ENCODE assay signal across 29 mouse cellular contexts in genomic region chr9:29222915-29223545, GRCm38 (mm10).
DNase-seq lines count a peak whose midpoint lies in the region; TF ChIP-seq lines count a peak whose summit lies in the region.
"Had no signal": no experiment of that assay in that cellular context is flagged by ENCODE, and none has a peak within 500 bp of the region (broad histone marks: within the 10 kb centered on the region; RNA-seq: fewer than 3 reads in every experiment).

No protein-coding gene starts in this region.

- no peaks in the 10 kb centered on the region for H3K9me3 ChIP-seq in ES-E14 (ENCODE audit: control insufficient read depth, insufficient read depth, low read depth, low read length)
- H3K9me3 ChIP-seq: hindbrain, embryonic 15.5 days; intestine, embryonic 15.5 days; liver, embryonic 12.5 days; neural tube, embryonic 12.5 days had no signal

- DNase-seq in left cerebral cortex, postnatal 4 days = peak; percentile 21
- DNase-seq in left cerebral cortex, adult 11 months (ENCODE audit: low spot score) = no peak
- DNase-seq in ES-E14 (ENCODE audit: low read depth, low spot score) = peak; percentile 20
- DNase-seq in R1 (ENCODE audit: low read depth, low spot score) = peak; percentile 63
- peak; percentile 3 for DNase-seq in gonadal fat pad, adult 2 months (ENCODE audit: low read depth)
- DNase-seq in urinary bladder, adult 18-20 months (ENCODE audit: low spot score in 2 of 2) = no peak
- no peak for DNase-seq in lung, postnatal 4 days
- DNase-seq: adrenal gland, adult 2 months; adrenal gland, postnatal 36 days; B cell, adult 2 months; gastrocnemius, postnatal 36 days; heart, adult 2 months; heart, postnatal 4 days; kidney, adult 2 months; kidney, postnatal 36 days; liver, postnatal 0 days; lung, postnatal 36 days; right cerebral cortex, postnatal 14 days; thymus, adult 18-20 months; thymus, postnatal 36 days had no signal

- in situ Hi-C loops in ES-E14 (cut with MboI; ENCODE audit: low sequenced_read_pairs in 2 of 2, unreplicated experiment in 2 of 2) = no loop called here

- peaks cover 0 to 9% of the 10 kb centered on the region in 2 experiments; a peak in 2 of 4 replicates for H3K4me1 ChIP-seq in ES-E14 (ENCODE audit: control insufficient read depth in 2 of 2, insufficient read depth in 2 of 2, low read length in 2 of 2, poor library complexity in 1 of 2)
- H3K4me1 ChIP-seq: intestine, embryonic 15.5 days; liver, embryonic 12.5 days; megakaryocyte, embryonic 14.5 days had no signal

- H3K4me3 ChIP-seq in ES-E14 (ENCODE audit: insufficient read depth in 1 of 2, low read depth in 1 of 2, low read length in 2 of 2, poor library complexity in 1 of 2, severe bottlenecking in 1 of 2) = no peak overlapping the region
- H3K4me3 ChIP-seq: erythroblast, embryonic 14.5 days; heart, adult 2 months; heart, embryonic 12.5 days; hindbrain, embryonic 15.5 days; intestine, embryonic 15.5 days; layer of hippocampus, adult 2 months; liver, embryonic 12.5 days; megakaryocyte, embryonic 14.5 days; neural tube, embryonic 12.5 days had no signal

- no peak overlapping the region for H3K9ac ChIP-seq in ES-E14 (ENCODE audit: insufficient read depth, low read depth, low read length, poor library complexity, severe bottlenecking)
- H3K9ac ChIP-seq: heart, embryonic 12.5 days; hindbrain, embryonic 15.5 days; intestine, embryonic 15.5 days; liver, embryonic 12.5 days; liver, postnatal 0 days; neural tube, embryonic 12.5 days had no signal

- intact Hi-C loops in left cerebral cortex, postnatal 4 days (cut with DNase I) = no loop called here

- H3K27ac ChIP-seq in ES-E14 (ENCODE audit: insufficient read depth, low read depth, low read length, poor library complexity, severe bottlenecking) = no peak overlapping the region
- H3K27ac ChIP-seq: heart, adult 2 months; hindbrain, embryonic 15.5 days; intestine, embryonic 15.5 days; layer of hippocampus, adult 2 months; liver, embryonic 12.5 days; neural tube, embryonic 12.5 days had no signal

- no peaks in the 10 kb centered on the region for H3K36me3 ChIP-seq in ES-E14 (ENCODE audit: control insufficient read depth, insufficient read depth, low read length, poor library complexity, severe bottlenecking)
- H3K36me3 ChIP-seq: G1E; heart, embryonic 12.5 days; hindbrain, embryonic 15.5 days; intestine, embryonic 15.5 days; liver, embryonic 12.5 days; neural tube, embryonic 12.5 days had no signal

TF ChIP-seq in ES-E14, 5 proteins besides CTCF, POLR2A, EP300 and RAD21:
- TF ChIP-seq HCFC1 (IDR thresholded peaks at IDR 0.05; ENCODE audit: borderline replicate concordance, insufficient read depth, low read length) (no peak), ZNF384 (IDR thresholded peaks at IDR 0.05; ENCODE audit: low read depth, low read length) (no peak), ZC3H11A (IDR thresholded peaks at IDR 0.05; ENCODE audit: borderline replicate concordance, low read depth, low read length) (no peak), MAFK (IDR thresholded peaks at IDR 0.05; ENCODE audit: insufficient read depth, low read depth, low read length) (no peak), CHD2 (IDR thresholded peaks at IDR 0.05; ENCODE audit: low read depth, low read length) (no peak)
TF ChIP-seq in ES-E14: peak in this region for 0.

Comparison
In these comparisons a context has a peak if more than half of its experiments do, and no peak if none do; other contexts are left out.
1. DNase-seq: peak in left cerebral cortex, postnatal 4 days (single experiment), ES-E14 (single experiment), R1 (single experiment) and gonadal fat pad, adult 2 months (single experiment); none in left cerebral cortex, adult 11 months (single experiment), urinary bladder, adult 18-20 months (0 of 2) and lung, postnatal 4 days (0 of 2).